Mouse (Mus musculus) G1E (cell line): ENCODE results near the gene Ppil6. TPM values are rescaled to one million over a fixed set of nuclear protein-coding genes. Genes with fewer than 3 reads are reported as not detected.

Experiments
- ATAC-seq: 2 replicates; pipeline ENCODE4 v1.8.0; 2016; ENCODE audit warnings: mild to moderate bottlenecking; ENCODE audit not compliant: insufficient number of reproducible peaks, poor library complexity, low FRiP score, severe bottlenecking; ENCODE audit errors: extremely low read depth
- DNase-seq: peaks from one replicate; pipeline ENCODE4 v3.0.0; 2012; ENCODE audit warnings: low spot score
- H3K27me3 ChIP-seq: 2 replicates; pipeline ENCODE4 v1.6.1; 2012; ENCODE audit warnings: mild to moderate bottlenecking, low read length, inconsistent platforms; ENCODE audit not compliant: insufficient read depth
- H3K36me3 ChIP-seq: replicated peaks from 2 replicates; pipeline ENCODE3; 2012; ENCODE audit warnings: mild to moderate bottlenecking, inconsistent platforms
- H3K4me1 ChIP-seq: 2 replicates; pipeline ENCODE4 v1.6.1; 2012; ENCODE audit warnings: low read depth, low read length, inconsistent platforms, mixed read lengths; ENCODE audit not compliant: insufficient read depth
- H3K4me3 ChIP-seq: 2 replicates; pipeline ENCODE4 v1.5.1; 2012; ENCODE audit warnings: low read depth, mild to moderate bottlenecking, inconsistent platforms, low read length, moderate library complexity, mixed read lengths
- H3K9me3 ChIP-seq: replicated peaks from 2 replicates; pipeline ENCODE4 v1.6.1; 2012; ENCODE audit warnings: inconsistent platforms
- CTCF ChIP-seq: IDR thresholded peaks from 2 replicates; pipeline ENCODE4 v1.5.1; 2012; ENCODE audit warnings: low read depth, low read length, inconsistent platforms, mixed read lengths
- GATA1 ChIP-seq: IDR thresholded peaks from 2 replicates; pipeline ENCODE4 v1.6.1; 2012; ENCODE audit warnings: borderline replicate concordance, low read length, inconsistent platforms, mixed read lengths
- GATA2 ChIP-seq: IDR thresholded peaks from 2 replicates; pipeline ENCODE4 v1.6.1; 2012; ENCODE audit warnings: low read depth, low read length, inconsistent platforms, borderline replicate concordance
- POLR2AphosphoS5 ChIP-seq: IDR thresholded peaks from 2 replicates; pipeline ENCODE4 v1.6.1; 2012; ENCODE audit warnings: low read depth, low read length, inconsistent platforms; ENCODE audit not compliant: insufficient replicate concordance
- TAL1 ChIP-seq: conservative IDR thresholded peaks from 2 replicates; pipeline ENCODE4 v1.6.1; 2012; ENCODE audit warnings: low read depth, low read length, inconsistent platforms, mixed read lengths
- polyA plus RNA-seq: library from polyadenylated mRNA; stranded (reverse); fragments of >175 nt; gene quantifications from 2 replicates; pipeline ENCODE4 v1.2.3, GENCODE M21; 2012
- total RNA-seq, 2 experiments: library from RNA; stranded (forward) in 1 of 2; stranded (reverse) in 1 of 2; fragments of 200-1000 nt in 1 of 2; fragments of >200 nt in 1 of 2; fragmentation: Nextera tagmentation in 1 of 2; gene quantifications; 2 replicates each; pipeline ENCODE4 v1.2.3; 2014 to 2017

The Ppil6 gene
- total and polyA plus RNA-seq, 3 experiments, result 0.14 to 0.16 TPM; not detected in 1

DNA sequence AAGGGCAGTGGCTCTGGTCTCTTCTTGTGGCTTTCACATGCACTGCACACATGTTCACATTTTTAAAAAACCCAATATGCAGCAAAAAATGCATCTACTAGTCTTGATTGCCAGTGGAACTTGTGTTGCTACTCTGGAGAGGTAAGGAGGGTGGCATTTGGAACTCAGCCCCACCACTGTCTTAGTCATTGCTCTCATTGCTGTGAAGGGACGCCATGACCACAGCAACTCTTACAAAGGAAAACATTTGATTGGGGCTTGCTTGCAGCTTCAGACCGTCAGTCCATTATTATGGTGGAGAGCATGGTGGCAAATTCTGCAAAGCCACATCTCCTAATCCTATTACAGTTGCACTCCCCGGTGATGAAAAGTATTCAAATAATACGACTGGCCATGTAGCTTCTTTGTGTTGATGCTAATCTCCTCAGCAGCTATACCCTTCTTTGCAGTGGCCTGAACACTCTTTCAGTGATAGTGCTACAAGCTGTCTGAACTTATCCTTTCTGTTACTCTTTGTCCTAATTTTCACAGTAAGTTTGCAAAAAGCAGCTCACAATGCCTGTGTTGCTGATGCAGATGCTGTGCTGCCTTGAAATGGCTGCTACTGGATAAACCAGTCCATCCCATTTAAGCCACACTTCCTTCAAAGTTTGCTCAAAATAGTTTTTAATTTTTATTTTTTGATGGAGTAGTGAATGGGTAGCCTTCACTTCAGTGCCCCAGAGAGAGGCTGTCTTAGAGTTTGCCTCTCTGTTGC lies 47.2 kb downstream of the Ppil6 start:
- ATAC-seq, result no peak
- TF ChIP-seq GATA2 (no peak), TAL1 (no peak), CTCF (no peak), GATA1 (no peak), POLR2AphosphoS5 (no peak)
- Histone ChIP-seq H3K4me1 (no peaks in the 10 kb centered on the region), H3K27me3 (no peaks in the 10 kb centered on the region), H3K4me3 (no peak overlapping the region), H3K36me3 (peaks cover 39% of the 10 kb centered on the region), H3K9me3 (no peaks in the 10 kb centered on the region)
- no peak for DNase-seq

- H3K36me3 ChIP-seq, result peaks cover 34% of the 10 kb centered on the region
- no peak for TF ChIP-seq GATA1
- TF ChIP-seq POLR2AphosphoS5, result no peak
- no peak for TF ChIP-seq TAL1
- TF ChIP-seq CTCF, result no peak
- no peak for TF ChIP-seq GATA2
- H3K9me3 ChIP-seq, result no peaks in the 10 kb centered on the region
- DNase-seq (no peak), ATAC-seq (no peak)
- no peaks in the 10 kb centered on the region for H3K4me1 ChIP-seq
- H3K27me3 ChIP-seq, result no peaks in the 10 kb centered on the region
- H3K4me3 ChIP-seq, result no peak overlapping the region
These were observed 47.7 kb downstream of the Ppil6 start for GRCm38 (mm10) chr10:41537983-41538330.

DNA sequence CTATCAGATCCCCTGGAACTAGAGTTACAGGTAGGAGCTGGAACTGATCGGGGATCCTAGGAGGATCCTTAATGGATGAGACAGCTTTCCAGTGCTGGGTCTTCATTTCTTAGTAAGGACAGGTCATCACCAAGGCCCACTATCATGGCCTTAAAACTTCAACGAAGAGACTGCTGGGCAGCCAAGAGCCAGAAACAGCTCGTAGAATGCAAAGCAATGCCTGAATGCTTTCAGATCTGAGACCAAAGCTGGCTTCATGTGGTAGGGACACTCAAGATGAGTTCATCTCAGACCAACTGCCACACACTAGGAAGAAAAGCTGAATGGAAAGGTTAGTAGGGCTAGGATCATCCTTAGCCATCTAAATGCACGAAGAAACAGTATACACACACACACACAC lies 48.7 kb downstream of the Ppil6 start:
- ATAC-seq (no peak), DNase-seq (no peak)
- TF ChIP-seq CTCF, result no peak
- no peak for TF ChIP-seq GATA2
- no peak for TF ChIP-seq POLR2AphosphoS5
- no peak for TF ChIP-seq TAL1
- TF ChIP-seq GATA1, result no peak
- Histone ChIP-seq H3K4me1 (no peaks in the 10 kb centered on the region), H3K27me3 (no peaks in the 10 kb centered on the region), H3K9me3 (no peaks in the 10 kb centered on the region), H3K4me3 (no peak overlapping the region), H3K36me3 (peaks cover 23% of the 10 kb centered on the region)

GRCm38 (mm10) chr10:41542057-41542456 lies 51.8 kb downstream of the Ppil6 start:
- Histone ChIP-seq H3K36me3 (peaks cover 3% of the 10 kb centered on the region), H3K4me1 (peaks cover 4% of the 10 kb centered on the region; the same call in 1 of the 2 replicates), H3K4me3 (no peak overlapping the region), H3K27me3 (peaks cover 8% of the 10 kb centered on the region), H3K9me3 (no peaks in the 10 kb centered on the region)
- no peak for ATAC-seq
- TF ChIP-seq POLR2AphosphoS5 (no peak), GATA2 (no peak)
- DNase-seq, result no peak

DNA sequence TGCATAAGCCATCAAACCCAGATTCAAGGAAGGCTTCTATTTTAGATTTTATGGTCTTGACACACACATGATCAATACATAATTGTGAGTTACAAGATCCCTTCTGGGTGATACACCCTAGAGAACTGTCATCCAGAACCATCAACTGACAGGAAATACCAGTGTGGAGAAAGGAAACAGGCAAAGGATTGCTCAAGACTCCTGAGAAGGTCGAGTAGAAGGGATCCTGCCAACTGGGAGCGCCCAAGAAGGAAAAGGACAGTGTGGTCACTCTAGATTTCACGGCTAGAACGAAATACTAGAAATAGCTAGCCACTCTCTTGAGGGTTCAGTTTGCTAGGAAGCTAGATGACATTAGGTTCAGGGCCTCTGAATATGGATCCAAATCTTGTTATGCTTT lies 53.2 kb downstream of the Ppil6 start:
- H3K9me3 ChIP-seq, result no peaks in the 10 kb centered on the region
- no peaks in the 10 kb centered on the region for H3K36me3 ChIP-seq
- H3K27me3 ChIP-seq, result peaks cover 13% of the 10 kb centered on the region
- ATAC-seq, result no peak
- TF ChIP-seq GATA2, result no peak
- no peak for TF ChIP-seq GATA1
- TF ChIP-seq POLR2AphosphoS5, result no peak
- TF ChIP-seq TAL1, result no peak
- TF ChIP-seq CTCF, result no peak
- peaks cover 4% of the 10 kb centered on the region; the same call in 1 of the 2 replicates for H3K4me1 ChIP-seq
- no peak for DNase-seq
- no peak overlapping the region for H3K4me3 ChIP-seq

- DNase-seq, result no peak
These were observed 53.6 kb downstream of the Ppil6 start for GRCm38 (mm10) chr10:41543844-41544243.

More at GRCm38 (mm10) chr10:41543844-41544243, 53.6 kb downstream of the Ppil6 start:
- TF ChIP-seq TAL1, result no peak
- no peak for TF ChIP-seq GATA2
- no peak for TF ChIP-seq CTCF
- no peak for TF ChIP-seq GATA1
- TF ChIP-seq POLR2AphosphoS5, result no peak
- H3K36me3 ChIP-seq, result no peaks in the 10 kb centered on the region
- H3K9me3 ChIP-seq, result 0 out of 2 replicates have a peak, but pooled peaks cover 2% of the 10 kb centered on the region
- ATAC-seq, result no peak
- H3K27me3 ChIP-seq, result peaks cover 13% of the 10 kb centered on the region
- H3K4me3 ChIP-seq, result no peak overlapping the region
- peaks cover 4% of the 10 kb centered on the region; the same call in 1 of the 2 replicates for H3K4me1 ChIP-seq
